Mouse (Mus musculus) neural tube, embryonic 15.5 days (tissue): Measurements from ENCODE around the gene Atp8b4. TPM values are rescaled to one million over a fixed set of nuclear protein-coding genes. Genes with fewer than 3 reads are reported as not detected.

Experiments
- ATAC-seq: fragments of 200-750 bp; cut with Nextera tagmentation; 2 replicates; pipeline ENCODE4 v1.8.0; 2017; ENCODE audit warnings: mild to moderate bottlenecking, moderate TSS enrichment, moderate library complexity; ENCODE audit not compliant: low FRiP score
- H3K27ac ChIP-seq: fragments of 300-500 bp; sonication (generic); replicated peaks from 2 replicates; pipeline ENCODE4 v1.5.1; 2015; ENCODE audit warnings: mild to moderate bottlenecking, inconsistent platforms
- H3K27me3 ChIP-seq: fragments of 300-500 bp; sonication (generic); replicated peaks from 2 replicates; pipeline ENCODE4 v1.6.1; 2015; ENCODE audit warnings: inconsistent platforms
- H3K36me3 ChIP-seq: fragments of 300-500 bp; sonication (generic); 2 replicates; pipeline ENCODE4 v1.6.1; 2015; ENCODE audit warnings: inconsistent platforms
- H3K4me1 ChIP-seq: fragments of 300-500 bp; sonication (generic); 2 replicates; pipeline ENCODE4 v1.6.1; 2015; ENCODE audit warnings: inconsistent platforms
- H3K4me2 ChIP-seq: fragments of 300-500 bp; sonication (generic); 2 replicates; pipeline ENCODE4 v1.6.1; 2015; ENCODE audit warnings: inconsistent platforms, mild to moderate bottlenecking, moderate library complexity
- H3K4me3 ChIP-seq: fragments of 300-500 bp; sonication (generic); replicated peaks from 2 replicates; pipeline ENCODE4 v1.5.1; 2015; ENCODE audit warnings: mild to moderate bottlenecking, inconsistent platforms
- H3K9ac ChIP-seq: fragments of 300-500 bp; sonication (generic); replicated peaks from 2 replicates; pipeline ENCODE4 v1.6.1; 2015; ENCODE audit warnings: mild to moderate bottlenecking, inconsistent platforms
- H3K9me3 ChIP-seq: fragments of 300-500 bp; sonication (generic); replicated peaks from 2 replicates; pipeline ENCODE4 v1.6.1; 2016; ENCODE audit warnings: inconsistent platforms
- WGBS: fragments of 180-500 bp; shearing (Covaris S2); methylation state at CpG from one replicate; pipeline ENCODE4 v1.1.7; 2015; ENCODE audit warnings: mixed read lengths; 5-methylcytosine and 5-hydroxymethylcytosine counted together
- polyA plus RNA-seq: library from polyadenylated mRNA; unstranded; fragments of >200 nt; fragmentation: Nextera tagmentation; extraction: Ambion mirVana; gene quantifications from 2 replicates; pipeline ENCODE4 v1.2.1, GENCODE M21; 2015

Atp8b4 gene
- polyA plus RNA-seq, 1 experiment from 2014 or later: 0.08 TPM

GRCm38 (mm10) chr2:126351811-126352210, 148.7 kb downstream of the Atp8b4 start:
- WGBS: 85% methylated on average over 1 of the region's 1 CpGs
- no peak overlapping the region for H3K4me3 ChIP-seq
- no peak overlapping the region for H3K27ac ChIP-seq
- no peaks in the 10 kb centered on the region for H3K4me1 ChIP-seq
- ATAC-seq: no peak
- H3K4me2 ChIP-seq: no peak overlapping the region
- H3K27me3 ChIP-seq: no peaks in the 10 kb centered on the region
- no peak overlapping the region for H3K9ac ChIP-seq
- H3K9me3 ChIP-seq: no peaks in the 10 kb centered on the region
- no peaks in the 10 kb centered on the region for H3K36me3 ChIP-seq

DNA sequence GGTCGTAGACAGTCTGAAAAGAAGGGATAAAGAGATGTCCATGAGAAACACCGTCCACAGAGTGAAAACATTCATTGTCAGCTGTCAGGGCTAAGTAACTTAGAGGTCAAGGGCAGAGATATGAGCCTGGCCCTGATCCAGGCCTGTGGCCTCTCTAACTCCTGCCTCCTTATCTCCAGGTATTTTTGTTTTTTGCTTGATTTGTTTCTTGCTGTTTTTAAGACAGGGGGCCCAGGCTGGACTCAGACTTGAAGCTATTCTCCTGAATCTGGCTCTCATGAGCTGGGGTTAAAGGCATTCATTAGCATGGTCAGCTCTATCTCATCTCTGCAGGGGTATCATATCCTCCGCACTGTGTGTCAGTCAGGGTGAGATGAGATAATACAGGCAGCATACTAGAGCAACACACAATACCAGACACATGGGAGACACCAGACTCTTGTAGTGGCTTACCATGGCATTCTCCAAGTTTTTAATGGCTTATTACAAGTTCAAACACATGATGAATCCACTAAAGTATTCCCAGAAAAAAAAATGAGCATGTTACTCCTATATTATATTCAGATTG, 157.4 kb downstream of the Atp8b4 start:
- Histone ChIP-seq H3K4me3 (no peak overlapping the region), H3K4me1 (no peaks in the 10 kb centered on the region), H3K9ac (no peak overlapping the region), H3K4me2 (no peak overlapping the region), H3K27me3 (no peaks in the 10 kb centered on the region), H3K9me3 (no peaks in the 10 kb centered on the region), H3K36me3 (no peaks in the 10 kb centered on the region), H3K27ac (no peak overlapping the region)
- WGBS: 76% methylated on average over 3 of the region's 3 CpGs
- no peak for ATAC-seq

- WGBS: 94% methylated on average over 8 of the region's 8 CpGs
- Histone ChIP-seq H3K4me2 (no peak overlapping the region), H3K9me3 (no peaks in the 10 kb centered on the region), H3K9ac (no peak overlapping the region), H3K27me3 (no peaks in the 10 kb centered on the region), H3K4me3 (no peak overlapping the region), H3K36me3 (no peaks in the 10 kb centered on the region), H3K27ac (no peak overlapping the region), H3K4me1 (no peaks in the 10 kb centered on the region)
- no peak for ATAC-seq
Observed at GRCm38 (mm10) chr2:126341521-126341920, 159.0 kb downstream of the Atp8b4 start.

- WGBS: 90% methylated on average over 7 of the region's 7 CpGs
Observed at GRCm38 (mm10) chr2:126340201-126340600, 160.3 kb downstream of the Atp8b4 start.

DNA sequence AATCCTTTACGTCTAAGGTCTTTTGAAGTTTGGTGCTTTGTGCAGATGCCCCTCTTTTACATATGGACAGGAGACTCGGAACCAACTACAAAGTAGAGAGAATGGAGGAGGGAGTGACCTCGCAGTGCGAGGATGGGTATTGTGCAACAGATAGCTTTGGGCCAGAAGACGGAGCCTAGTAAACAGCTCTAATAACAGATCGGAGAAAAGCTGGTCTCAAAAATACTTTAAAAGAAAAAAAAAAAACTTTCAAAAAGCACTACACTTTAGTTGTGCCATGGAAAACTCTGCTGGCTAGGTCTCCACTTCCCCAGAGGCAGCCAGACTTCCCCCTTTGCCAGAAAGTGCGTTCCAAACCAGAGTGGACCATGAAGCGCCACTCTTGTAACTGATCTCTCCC, 161.0 kb downstream of the Atp8b4 start:
- H3K4me2 ChIP-seq: no peak overlapping the region
- no peak overlapping the region for H3K27ac ChIP-seq
- ATAC-seq: no peak
- 73% methylated on average over 8 of the region's 8 CpGs for WGBS
- H3K9me3 ChIP-seq: no peaks in the 10 kb centered on the region
- H3K4me3 ChIP-seq: no peak overlapping the region
- H3K36me3 ChIP-seq: no peaks in the 10 kb centered on the region
- no peaks in the 10 kb centered on the region for H3K27me3 ChIP-seq
- no peak overlapping the region for H3K9ac ChIP-seq
- no peaks in the 10 kb centered on the region for H3K4me1 ChIP-seq

More at GRCm38 (mm10) chr2:126340201-126340600, 160.3 kb downstream of the Atp8b4 start:
- H3K36me3 ChIP-seq: no peaks in the 10 kb centered on the region
- H3K9me3 ChIP-seq: no peaks in the 10 kb centered on the region
- no peak overlapping the region for H3K4me2 ChIP-seq
- no peak overlapping the region for H3K4me3 ChIP-seq
- H3K9ac ChIP-seq: no peak overlapping the region
- H3K27ac ChIP-seq: no peak overlapping the region
- H3K27me3 ChIP-seq: no peaks in the 10 kb centered on the region
- ATAC-seq: no peak
- H3K4me1 ChIP-seq: no peaks in the 10 kb centered on the region

GRCm38 (mm10) chr2:126337143-126337542, 163.3 kb downstream of the Atp8b4 start:
- no peak for ATAC-seq
- no peak overlapping the region for H3K9ac ChIP-seq
- no peaks in the 10 kb centered on the region for H3K27me3 ChIP-seq
- no peaks in the 10 kb centered on the region for H3K9me3 ChIP-seq
- H3K36me3 ChIP-seq: no peaks in the 10 kb centered on the region
- WGBS: 71% methylated on average over 5 of the region's 5 CpGs
- H3K27ac ChIP-seq: no peak overlapping the region
- no peak overlapping the region for H3K4me3 ChIP-seq
- H3K4me1 ChIP-seq: no peaks in the 10 kb centered on the region
- H3K4me2 ChIP-seq: no peak overlapping the region

GRCm38 (mm10) chr2:126331794-126332193, 168.7 kb downstream of the Atp8b4 start:
- 87% methylated on average over 3 of the region's 3 CpGs for WGBS
- Histone ChIP-seq H3K4me3 (no peak overlapping the region), H3K9me3 (no peaks in the 10 kb centered on the region), H3K27ac (no peak overlapping the region), H3K27me3 (no peaks in the 10 kb centered on the region), H3K4me1 (no peaks in the 10 kb centered on the region), H3K4me2 (no peak overlapping the region), H3K9ac (no peak overlapping the region), H3K36me3 (no peaks in the 10 kb centered on the region)
- ATAC-seq: no peak

- Histone ChIP-seq H3K27me3 (no peaks in the 10 kb centered on the region), H3K4me2 (no peak overlapping the region), H3K36me3 (no peaks in the 10 kb centered on the region), H3K4me3 (no peak overlapping the region), H3K9me3 (no peaks in the 10 kb centered on the region), H3K4me1 (no peaks in the 10 kb centered on the region), H3K9ac (no peak overlapping the region), H3K27ac (no peak overlapping the region)
- WGBS: 67% methylated on average over 7 of the region's 7 CpGs
- no peak for ATAC-seq
Observed at GRCm38 (mm10) chr2:126323206-126323605, 177.3 kb downstream of the Atp8b4 start.

- Histone ChIP-seq H3K36me3 (no peaks in the 10 kb centered on the region), H3K4me1 (no peaks in the 10 kb centered on the region), H3K4me2 (no peak overlapping the region), H3K27me3 (no peaks in the 10 kb centered on the region), H3K27ac (no peak overlapping the region), H3K9ac (no peak overlapping the region), H3K4me3 (no peak overlapping the region), H3K9me3 (no peaks in the 10 kb centered on the region)
- no peak for ATAC-seq
- WGBS: 87% methylated on average over 15 of the region's 15 CpGs
Observed at GRCm38 (mm10) chr2:126322631-126323031, 177.8 kb downstream of the Atp8b4 start.

GRCm38 (mm10) chr2:126318071-126318470, 182.4 kb downstream of the Atp8b4 start:
- Histone ChIP-seq H3K36me3 (no peaks in the 10 kb centered on the region), H3K4me3 (no peak overlapping the region), H3K27ac (no peak overlapping the region), H3K4me1 (no peaks in the 10 kb centered on the region), H3K9ac (no peak overlapping the region), H3K9me3 (no peaks in the 10 kb centered on the region), H3K27me3 (no peaks in the 10 kb centered on the region), H3K4me2 (no peak overlapping the region)
- 92% methylated on average over 6 of the region's 6 CpGs for WGBS
- no peak for ATAC-seq

DNA sequence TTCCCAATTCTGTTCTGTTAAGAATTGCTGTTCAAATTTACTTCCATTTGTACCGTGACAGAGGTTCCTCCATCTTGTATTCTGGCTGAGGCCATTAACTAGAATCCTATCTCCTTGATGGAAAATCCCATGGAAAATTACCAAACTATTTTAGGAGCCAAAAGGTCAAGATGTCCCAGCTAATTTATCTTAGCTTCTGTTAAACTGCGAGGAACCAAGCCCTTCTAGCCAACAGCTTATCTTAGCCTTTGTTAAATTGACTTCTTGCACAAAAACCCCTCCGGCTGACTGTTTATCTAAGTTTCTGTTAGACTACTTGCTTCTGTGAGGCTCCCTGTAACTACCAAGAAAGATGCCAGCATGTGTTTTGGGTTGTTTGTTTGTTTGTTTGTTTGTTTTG, 183.5 kb downstream of the Atp8b4 start:
- H3K9ac ChIP-seq: no peak overlapping the region
- 76% methylated on average over 3 of the region's 3 CpGs for WGBS
- ATAC-seq: no peak
- no peaks in the 10 kb centered on the region for H3K36me3 ChIP-seq
- no peaks in the 10 kb centered on the region for H3K27me3 ChIP-seq
- no peak overlapping the region for H3K27ac ChIP-seq
- no peaks in the 10 kb centered on the region for H3K9me3 ChIP-seq
- no peak overlapping the region for H3K4me3 ChIP-seq
- no peak overlapping the region for H3K4me2 ChIP-seq
- no peaks in the 10 kb centered on the region for H3K4me1 ChIP-seq

- Histone ChIP-seq H3K9ac (no peak overlapping the region), H3K36me3 (no peaks in the 10 kb centered on the region), H3K4me1 (no peaks in the 10 kb centered on the region), H3K4me2 (no peak overlapping the region), H3K27me3 (no peaks in the 10 kb centered on the region), H3K9me3 (no peaks in the 10 kb centered on the region), H3K27ac (no peak overlapping the region), H3K4me3 (no peak overlapping the region)
- 92% methylated on average over 2 of the region's 2 CpGs for WGBS
- no peak for ATAC-seq
Observed at GRCm38 (mm10) chr2:126316346-126316745, 184.1 kb downstream of the Atp8b4 start.

GRCm38 (mm10) chr2:126311056-126311455, 189.4 kb downstream of the Atp8b4 start:
- H3K4me3 ChIP-seq: no peak overlapping the region
- no peaks in the 10 kb centered on the region for H3K4me1 ChIP-seq
- no peak overlapping the region for H3K9ac ChIP-seq
- WGBS: 62% methylated on average over 1 of the region's 1 CpGs
- no peaks in the 10 kb centered on the region for H3K36me3 ChIP-seq
- no peaks in the 10 kb centered on the region for H3K9me3 ChIP-seq
- H3K4me2 ChIP-seq: no peak overlapping the region
- H3K27me3 ChIP-seq: no peaks in the 10 kb centered on the region
- H3K27ac ChIP-seq: no peak overlapping the region
- no peak for ATAC-seq
